Mouse (Mus musculus) erythroblast, embryonic 14.5 days (primary cell): ENCODE results near the gene Lrrc4c.

ENCODE experiments used
- GATA1 ChIP-seq: IDR thresholded peaks from 2 replicates; pipeline ENCODE4 v1.6.1; 2012; ENCODE audit warnings: low read length, inconsistent platforms, mixed read lengths
- TAL1 ChIP-seq: IDR thresholded peaks from 3 replicates; pipeline ENCODE4 v1.6.1; 2012; ENCODE audit warnings: low read length, inconsistent platforms, mixed read lengths

- TF ChIP-seq GATA1 (no peak), TAL1 (no peak)
These were observed 956.7 kb downstream of the Lrrc4c start for GRCm38 (mm10) chr2:97274651-97275050.
